Mouse (Mus musculus) limb, embryonic 12.5 days (tissue): ENCODE data around the gene Gm10057. TPM values are rescaled to one million over a fixed set of nuclear protein-coding genes. Genes with fewer than 3 reads are reported as not detected.
"Not testable (repeated sequence)": the region's sequence is repeated elsewhere in the genome, so short reads cannot be mapped to it uniquely, and the experiment has no call there.

Source experiments
- ATAC-seq: fragments of 200-750 bp; cut with Nextera tagmentation; 2 replicates; pipeline ENCODE4 v1.8.0; 2017; ENCODE audit warnings: low read depth, moderate TSS enrichment; ENCODE audit not compliant: insufficient number of reproducible peaks, insufficient read depth, low FRiP score, low TSS enrichment
- H3K27ac ChIP-seq: fragments of 300-500 bp; sonication (generic); 2 replicates; pipeline ENCODE4 v1.5.1; 2016; ENCODE audit warnings: mild to moderate bottlenecking, moderate library complexity
- H3K27me3 ChIP-seq: fragments of 300-500 bp; sonication (generic); 2 replicates; pipeline ENCODE4 v1.6.1; 2016; ENCODE audit warnings: mild to moderate bottlenecking, moderate library complexity
- H3K36me3 ChIP-seq: fragments of 300-500 bp; sonication (generic); 2 replicates; pipeline ENCODE4 v1.6.1; 2016; ENCODE audit warnings: mild to moderate bottlenecking, moderate library complexity
- H3K4me1 ChIP-seq: fragments of 300-500 bp; sonication (generic); replicated peaks from 2 replicates; pipeline ENCODE4 v1.6.1; 2016
- H3K4me2 ChIP-seq: fragments of 300-500 bp; sonication (generic); 2 replicates; pipeline ENCODE4 v1.6.1; 2016; ENCODE audit warnings: mild to moderate bottlenecking, moderate library complexity
- H3K4me3 ChIP-seq: fragments of 300-500 bp; sonication (generic); replicated peaks from 2 replicates; pipeline ENCODE4 v1.5.1; 2016; ENCODE audit warnings: mild to moderate bottlenecking
- H3K9ac ChIP-seq: fragments of 300-500 bp; sonication (generic); replicated peaks from 2 replicates; pipeline ENCODE4 v1.6.1; 2016; ENCODE audit warnings: mild to moderate bottlenecking, moderate library complexity
- H3K9me3 ChIP-seq: fragments of 300-500 bp; sonication (generic); 2 replicates; pipeline ENCODE4 v1.6.1; 2016; ENCODE audit warnings: mild to moderate bottlenecking, moderate library complexity
- polyA plus RNA-seq: library from polyadenylated mRNA; unstranded; fragments of >200 nt; fragmentation: Nextera tagmentation; extraction: Ambion mirVana; gene quantifications from 2 replicates; pipeline ENCODE4 v1.2.1, GENCODE M21; 2016

The Gm10057 gene
- not detected in 2 replicates for polyA plus RNA-seq

DNA sequence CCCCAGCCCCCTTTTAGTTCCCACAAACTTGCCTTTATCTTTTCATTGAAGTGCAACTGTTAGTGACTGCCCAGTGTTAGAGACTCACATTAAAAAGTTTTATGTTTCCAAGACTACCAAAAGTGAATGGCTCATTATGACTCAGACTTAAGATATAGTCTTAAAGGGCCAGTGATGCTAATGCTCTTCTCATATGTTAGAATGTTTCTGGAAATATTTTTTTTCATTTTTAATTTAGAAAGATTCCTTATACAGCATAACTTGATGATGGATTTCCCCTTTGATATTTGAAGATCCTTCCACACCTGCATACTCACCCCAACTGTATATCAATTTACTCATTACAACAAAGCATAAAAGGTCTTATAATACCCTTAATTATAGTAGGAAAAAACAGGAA, at the start of gene Gm10057:
Gene Gm10057, minus strand, starts transcription at position 101 of the 400 bp plus-strand sequence.
- not testable (repeated sequence) for H3K36me3 ChIP-seq, H3K4me3 ChIP-seq, H3K4me2 ChIP-seq, H3K4me1 ChIP-seq, H3K27me3 ChIP-seq, H3K9ac ChIP-seq, H3K27ac ChIP-seq, ATAC-seq, H3K9me3 ChIP-seq

DNA sequence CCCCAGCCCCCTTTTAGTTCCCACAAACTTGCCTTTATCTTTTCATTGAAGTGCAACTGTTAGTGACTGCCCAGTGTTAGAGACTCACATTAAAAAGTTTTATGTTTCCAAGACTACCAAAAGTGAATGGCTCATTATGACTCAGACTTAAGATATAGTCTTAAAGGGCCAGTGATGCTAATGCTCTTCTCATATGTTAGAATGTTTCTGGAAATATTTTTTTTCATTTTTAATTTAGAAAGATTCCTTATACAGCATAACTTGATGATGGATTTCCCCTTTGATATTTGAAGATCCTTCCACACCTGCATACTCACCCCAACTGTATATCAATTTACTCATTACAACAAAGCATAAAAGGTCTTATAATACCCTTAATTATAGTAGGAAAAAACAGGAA, 21.1 kb downstream of the Gm10057 start, which contains the start of gene 4921511M17Rik:
Gene 4921511M17Rik, minus strand, starts transcription at position 101 of the 400 bp plus-strand sequence.
- H3K9me3 ChIP-seq, H3K4me2 ChIP-seq, H3K27ac ChIP-seq, H3K4me3 ChIP-seq, H3K9ac ChIP-seq, H3K4me1 ChIP-seq, ATAC-seq, H3K36me3 ChIP-seq, H3K27me3 ChIP-seq: not testable (repeated sequence)

DNA sequence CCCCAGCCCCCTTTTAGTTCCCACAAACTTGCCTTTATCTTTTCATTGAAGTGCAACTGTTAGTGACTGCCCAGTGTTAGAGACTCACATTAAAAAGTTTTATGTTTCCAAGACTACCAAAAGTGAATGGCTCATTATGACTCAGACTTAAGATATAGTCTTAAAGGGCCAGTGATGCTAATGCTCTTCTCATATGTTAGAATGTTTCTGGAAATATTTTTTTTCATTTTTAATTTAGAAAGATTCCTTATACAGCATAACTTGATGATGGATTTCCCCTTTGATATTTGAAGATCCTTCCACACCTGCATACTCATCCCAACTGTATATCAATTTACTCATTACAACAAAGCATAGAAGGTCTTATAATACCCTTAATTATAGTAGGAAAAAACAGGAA, 42.3 kb downstream of the Gm10057 start, which contains the start of gene Samt1:
Gene Samt1, minus strand, starts transcription at position 101 of the 400 bp plus-strand sequence.
- H3K4me2 ChIP-seq, H3K27me3 ChIP-seq, H3K4me1 ChIP-seq, H3K36me3 ChIP-seq, H3K9ac ChIP-seq, H3K27ac ChIP-seq, H3K4me3 ChIP-seq, H3K9me3 ChIP-seq, ATAC-seq: not testable (repeated sequence)

Other genes starting within 250 kb of the Gm10057 start
- 32.8 and 36.1 TPM in 2 replicates for gene Spin2c, start 222.8 kb downstream of the Gm10057 start, polyA plus RNA-seq
- gene Samt1, start 42.4 kb downstream of the Gm10057 start, polyA plus RNA-seq = not detected in 2 replicates
- gene 4921511M17Rik, start 21.2 kb downstream of the Gm10057 start, polyA plus RNA-seq = not detected in 2 replicates
- gene Gm15140, start 65.6 kb upstream of the Gm10057 start, polyA plus RNA-seq = not detected in 2 replicates